Mouse (Mus musculus): ENCODE results near the gene Dnajc3. TPM values are rescaled to one million over a fixed set of nuclear protein-coding genes. Genes with fewer than 3 reads are reported as not detected.
"Not testable (repeated sequence)": the region's sequence is repeated elsewhere in the genome, so short reads cannot be mapped to it uniquely, and the experiment has no call there.

The Dnajc3 gene
- polyA plus RNA-seq, 1 experiment from 2014 or later: 29.7 TPM

DNA sequence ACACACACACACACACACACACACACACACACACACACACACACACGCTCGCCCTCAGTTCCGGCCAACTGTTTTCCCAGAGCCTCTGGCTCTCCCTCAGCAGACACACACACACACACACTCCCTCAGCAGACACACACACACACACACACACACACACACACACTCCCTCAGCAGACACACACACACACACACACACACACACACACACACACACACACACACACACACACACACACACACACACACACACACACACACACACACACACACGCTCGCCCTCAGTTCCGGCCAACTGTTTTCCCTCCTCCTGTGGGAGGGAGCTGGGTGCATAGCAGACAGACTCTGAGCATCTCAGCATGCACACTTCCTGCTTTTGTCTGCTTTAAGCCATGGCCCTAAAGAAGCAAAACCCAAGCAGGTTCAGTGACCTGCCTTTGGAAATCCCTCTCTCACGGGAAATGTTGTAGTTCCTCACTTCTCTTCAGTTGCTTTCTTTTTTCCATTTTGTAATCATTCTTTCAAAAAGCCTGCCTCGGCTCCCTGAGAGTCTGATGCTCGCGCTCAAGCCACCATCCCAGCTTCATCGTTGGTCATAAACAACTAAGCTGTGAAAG lies 44.8 kb downstream of the Dnajc3 start:
- peak overlapping the region; percentile 10; the same call in 1 of the 2 replicates for H3K4me2 ChIP-seq
- H3K4me1 ChIP-seq (replicated peaks): peaks cover 24% of the 10 kb centered on the region
- H3K9ac ChIP-seq; H3K27me3 ChIP-seq; H3K27ac ChIP-seq (replicated peaks); H3K9me3 ChIP-seq (replicated peaks); H3K4me3 ChIP-seq (replicated peaks): not testable (repeated sequence)
- H3K36me3 ChIP-seq (replicated peaks): peaks cover 18% of the 10 kb centered on the region
- peak; percentile 32; the same call in 1 of the 2 replicates for ATAC-seq (ENCODE audit: insufficient read depth)
- WGBS (ENCODE audit: insufficient replicate concordance): 39% methylated on average over 11 of the region's 11 CpGs

DNA sequence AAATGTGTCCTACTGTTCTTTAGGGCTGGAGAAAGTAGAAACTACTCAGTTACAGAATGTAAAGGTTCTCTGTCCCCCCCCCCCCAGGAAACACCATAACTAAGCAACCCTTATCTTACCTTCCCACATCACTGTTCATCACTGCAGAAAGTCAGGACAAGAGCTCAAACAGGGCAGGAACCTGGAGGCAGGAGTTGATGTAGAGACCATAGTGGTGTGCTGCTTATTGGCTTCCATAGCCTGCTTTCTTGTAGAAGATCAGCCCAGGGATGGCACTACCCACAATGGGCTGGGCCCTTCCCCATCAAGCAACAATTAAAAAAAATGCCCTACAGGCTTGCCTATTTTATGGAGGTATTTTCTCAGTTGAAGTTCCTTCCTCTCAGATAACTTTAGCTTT lies 45.6 kb downstream of the Dnajc3 start:
- Histone ChIP-seq H3K4me1 (replicated peaks) (peaks cover 32% of the 10 kb centered on the region), H3K27ac (replicated peaks) (no peak overlapping the region), H3K4me3 (replicated peaks) (no peak overlapping the region), H3K9ac (no peak overlapping the region), H3K4me2 (no peak overlapping the region), H3K36me3 (replicated peaks) (peaks cover 10% of the 10 kb centered on the region), H3K27me3 (no peaks in the 10 kb centered on the region), H3K9me3 (replicated peaks) (no peaks in the 10 kb centered on the region)
- no peak for ATAC-seq (ENCODE audit: insufficient read depth)

DNA sequence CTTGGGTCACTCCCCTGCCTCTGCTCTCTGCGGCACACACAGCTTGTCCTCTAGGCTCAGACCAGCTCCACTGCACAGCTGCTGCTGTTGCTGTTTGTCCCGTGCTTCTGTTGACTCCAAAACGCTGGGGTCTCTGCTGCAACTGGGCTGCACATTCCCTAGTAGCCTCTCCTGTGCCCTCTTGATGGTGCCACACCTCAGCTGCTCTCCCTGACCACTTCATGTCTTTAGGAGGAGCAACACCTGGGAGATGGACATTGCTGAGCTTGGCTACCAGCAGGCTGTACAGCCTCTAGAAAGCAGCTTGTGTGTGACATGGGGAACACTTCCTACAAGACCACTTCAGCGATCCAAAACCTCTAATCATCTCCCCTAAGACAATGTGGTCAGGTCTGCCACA lies 46.4 kb downstream of the Dnajc3 start:
- Histone ChIP-seq H3K4me2 (no peak overlapping the region), H3K4me3 (replicated peaks) (no peak overlapping the region), H3K9me3 (replicated peaks) (no peaks in the 10 kb centered on the region), H3K36me3 (replicated peaks) (peaks cover 5% of the 10 kb centered on the region; the same call in 1 of the 2 replicates), H3K4me1 (replicated peaks) (peaks cover 36% of the 10 kb centered on the region), H3K9ac (no peak overlapping the region), H3K27ac (replicated peaks) (no peak overlapping the region), H3K27me3 (no peaks in the 10 kb centered on the region)
- WGBS (ENCODE audit: insufficient replicate concordance): 68% methylated on average over 4 of the region's 4 CpGs
- no peak for ATAC-seq (ENCODE audit: insufficient read depth)

DNA sequence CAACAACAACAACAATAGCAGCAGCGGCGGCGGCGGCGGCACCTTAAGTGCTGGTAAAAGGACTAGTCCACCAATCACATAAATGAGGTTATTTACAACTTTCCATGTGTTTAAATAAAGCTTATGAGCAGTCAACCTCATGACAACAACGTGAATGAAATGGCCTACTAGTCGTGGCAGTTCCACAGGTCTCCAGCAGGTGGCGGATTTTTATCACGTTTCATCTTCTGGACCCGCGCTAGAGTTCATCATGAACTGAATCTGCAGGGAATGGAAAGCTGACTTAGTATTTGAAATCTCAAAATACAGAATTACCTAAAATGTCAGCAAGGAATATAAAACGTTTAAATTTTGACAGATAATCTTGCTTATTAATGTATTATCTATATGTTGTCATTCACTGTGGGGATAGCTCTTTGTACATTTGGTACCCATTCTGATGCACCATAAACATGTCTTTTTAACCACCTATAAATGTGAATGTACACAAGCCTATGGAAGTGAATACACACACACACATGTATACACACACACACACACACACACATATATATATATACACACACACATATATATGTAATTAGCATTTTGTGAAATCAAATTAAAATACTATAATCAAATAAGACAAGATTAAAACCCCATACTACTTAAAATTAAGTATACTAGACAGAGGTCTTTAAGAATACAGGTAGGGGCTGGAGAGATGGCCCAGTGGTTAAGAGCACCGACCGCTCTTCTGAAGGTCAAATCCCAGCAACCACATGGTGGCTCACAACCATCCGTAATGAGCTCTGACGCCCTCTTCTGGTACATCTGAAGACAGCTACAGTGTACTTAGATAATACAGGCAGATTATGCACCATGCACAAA lies 49.1 kb downstream of the Dnajc3 start:
- WGBS (ENCODE audit: insufficient replicate concordance): 29% methylated on average over 16 of the region's 16 CpGs
- Histone ChIP-seq H3K9me3 (replicated peaks) (no peaks in the 10 kb centered on the region), H3K36me3 (replicated peaks) (0 out of 2 replicates have a peak, but pooled peaks cover 5% of the 10 kb centered on the region), H3K9ac (no peak overlapping the region), H3K4me2 (peak overlapping the region; percentile 64; the same call in 1 of the 2 replicates), H3K4me3 (replicated peaks) (no peak overlapping the region), H3K27me3 (no peaks in the 10 kb centered on the region), H3K27ac (replicated peaks) (no peak overlapping the region), H3K4me1 (replicated peaks) (peaks cover 23% of the 10 kb centered on the region)
- no peak for ATAC-seq (ENCODE audit: insufficient read depth)

DNA sequence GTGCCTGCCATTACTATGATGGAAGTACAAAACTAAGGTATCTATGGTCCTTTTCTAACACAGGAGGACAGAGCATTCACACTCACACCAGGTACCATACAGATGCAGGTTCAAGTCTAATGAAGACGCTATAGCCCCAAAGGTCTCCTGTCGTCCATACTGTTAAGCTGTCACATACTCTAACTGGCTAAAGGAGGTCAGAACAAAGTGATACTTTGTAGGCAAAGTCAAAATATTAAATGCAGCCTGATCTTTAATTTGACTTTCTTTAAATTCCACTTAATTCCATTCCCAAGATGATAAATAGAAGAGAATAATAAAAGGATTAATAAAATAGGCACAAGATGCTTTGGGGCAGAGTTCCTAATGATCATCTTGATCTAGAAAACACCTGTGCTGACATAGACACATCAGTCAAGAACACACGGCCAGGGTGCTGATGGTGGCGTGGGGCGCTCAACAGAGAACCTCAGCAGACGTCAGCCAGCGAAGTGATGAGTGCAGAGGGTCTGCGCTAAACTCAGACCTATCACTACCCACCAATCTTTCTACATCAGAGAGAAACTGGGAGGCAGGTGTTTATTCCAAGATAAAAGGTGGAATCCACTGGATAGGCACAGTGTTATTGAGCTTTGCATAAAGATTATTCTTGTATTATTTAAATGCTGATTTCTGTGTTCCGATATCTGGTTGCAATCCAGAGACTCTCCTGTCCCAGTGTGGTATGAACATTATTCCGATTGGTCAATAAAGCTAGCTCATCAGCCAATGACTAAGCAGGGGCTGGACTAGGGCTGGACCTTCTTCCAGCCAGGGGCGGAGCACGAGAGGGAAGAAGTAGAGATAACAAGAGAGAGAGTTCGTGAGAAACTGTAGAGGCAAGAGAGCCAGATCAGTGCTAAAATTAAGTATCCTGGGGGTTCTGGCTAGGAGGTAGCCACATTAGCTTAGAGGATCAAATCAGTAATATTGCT lies 50.0 kb downstream of the Dnajc3 start:
- 0 out of 2 replicates have a peak, but pooled peaks cover 5% of the 10 kb centered on the region for H3K36me3 ChIP-seq (replicated peaks)
- H3K27ac ChIP-seq (replicated peaks): no peak overlapping the region
- 33% methylated on average over 13 of the region's 13 CpGs for WGBS (ENCODE audit: insufficient replicate concordance)
- H3K9me3 ChIP-seq (replicated peaks): no peaks in the 10 kb centered on the region
- no peak overlapping the region for H3K9ac ChIP-seq
- peak overlapping the region; percentile 37 for H3K4me3 ChIP-seq (replicated peaks)
- no peaks in the 10 kb centered on the region for H3K27me3 ChIP-seq
- peak; percentile 96 for ATAC-seq (ENCODE audit: insufficient read depth)
- H3K4me1 ChIP-seq (replicated peaks): peaks cover 20% of the 10 kb centered on the region
- peak overlapping the region; percentile 64 for H3K4me2 ChIP-seq

DNA sequence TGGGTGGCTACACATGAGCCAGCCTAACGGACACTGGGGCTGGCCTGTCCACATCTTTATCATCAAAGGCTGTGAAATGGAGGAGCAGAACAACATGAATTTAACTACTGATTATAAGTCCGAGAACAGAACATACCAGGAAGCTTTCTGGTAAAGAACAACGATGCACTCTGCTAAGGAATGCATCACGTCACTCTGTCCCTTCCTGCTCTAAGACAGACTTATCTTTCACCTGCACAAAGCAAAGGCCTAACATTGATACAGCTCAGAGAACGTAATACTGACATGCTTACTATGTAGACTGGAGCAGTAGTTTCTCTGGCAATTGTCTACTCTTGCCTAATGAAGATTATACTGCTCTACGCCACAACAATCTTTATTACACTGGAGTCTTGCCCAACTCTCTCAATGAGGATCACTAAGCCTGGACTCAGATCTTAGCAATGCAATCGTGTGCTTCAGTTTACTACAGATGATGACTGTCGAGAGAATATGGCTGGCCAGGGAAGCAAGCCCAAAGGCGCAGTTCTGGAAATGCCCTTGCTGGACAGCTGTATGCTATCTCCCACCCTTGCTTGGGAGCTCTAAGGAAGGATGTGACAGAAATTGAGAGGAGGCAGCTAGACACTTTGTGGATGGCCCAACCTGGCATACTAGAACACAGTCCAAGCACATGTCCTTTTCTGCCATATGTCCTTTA lies 57.6 kb downstream of the Dnajc3 start:
- no peak; the same call in 1 of the 2 replicates for ATAC-seq (ENCODE audit: insufficient read depth)
- Histone ChIP-seq H3K9me3 (replicated peaks) (no peaks in the 10 kb centered on the region), H3K4me3 (replicated peaks) (no peak overlapping the region), H3K4me1 (replicated peaks) (no peaks in the 10 kb centered on the region), H3K4me2 (no peak overlapping the region), H3K36me3 (replicated peaks) (no peaks in the 10 kb centered on the region), H3K27ac (replicated peaks) (no peak overlapping the region), H3K9ac (no peak overlapping the region), H3K27me3 (no peaks in the 10 kb centered on the region)
- 63% methylated on average over 9 of the region's 9 CpGs for WGBS (ENCODE audit: insufficient replicate concordance)

DNA sequence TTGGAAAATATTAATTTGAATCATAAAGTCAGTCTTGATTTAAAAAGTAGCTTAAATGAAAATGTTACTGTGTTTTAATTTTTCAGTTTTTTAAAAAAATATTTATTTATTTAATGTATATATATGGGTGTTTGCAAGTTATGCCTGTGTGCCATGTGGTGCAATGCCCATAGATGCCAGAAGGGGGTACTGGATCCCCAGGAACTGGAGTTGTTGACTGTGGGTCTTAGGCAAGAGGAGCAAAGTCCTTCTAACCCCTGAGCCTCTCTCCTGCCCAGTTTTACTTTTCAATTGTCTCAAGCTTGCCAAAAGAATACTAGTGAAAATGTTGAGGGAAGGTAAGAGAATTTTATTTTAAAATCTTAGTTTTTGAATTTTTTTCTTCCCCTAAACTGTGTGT lies 65.5 kb downstream of the Dnajc3 start:
- ATAC-seq (ENCODE audit: insufficient read depth): no peak

DNA sequence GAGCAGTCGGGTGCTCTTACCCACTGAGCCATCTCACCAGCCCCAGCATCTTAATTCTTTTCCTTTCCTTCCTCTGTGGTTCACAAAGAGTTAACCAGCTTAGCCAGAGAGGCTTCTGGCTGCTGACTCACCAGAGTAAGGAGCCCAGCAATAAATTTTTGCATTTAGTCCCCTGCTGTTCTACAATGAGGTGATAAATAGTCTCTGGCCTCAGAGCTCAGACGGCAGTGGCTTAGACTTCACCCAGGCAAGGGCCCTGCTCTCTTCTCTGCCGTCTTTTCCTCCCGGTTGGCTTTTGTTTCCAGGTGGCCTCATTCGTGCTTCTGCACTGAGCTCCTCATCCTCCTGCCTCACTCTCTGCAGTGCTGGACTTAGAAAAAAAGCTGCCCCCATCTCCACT lies 68.1 kb downstream of the Dnajc3 start:
- H3K27me3 ChIP-seq: no peaks in the 10 kb centered on the region
- WGBS (ENCODE audit: insufficient replicate concordance): 15% methylated on average over 5 of the region's 5 CpGs
- ATAC-seq (ENCODE audit: insufficient read depth): no peak
- H3K4me2 ChIP-seq: peak overlapping the region; percentile 81
- H3K36me3 ChIP-seq (replicated peaks): no peaks in the 10 kb centered on the region
- H3K27ac ChIP-seq (replicated peaks): no peak overlapping the region
- H3K9ac ChIP-seq: no peak overlapping the region
- H3K4me1 ChIP-seq (replicated peaks): peaks cover 14% of the 10 kb centered on the region
- no peaks in the 10 kb centered on the region for H3K9me3 ChIP-seq (replicated peaks)
- no peak overlapping the region for H3K4me3 ChIP-seq (replicated peaks)

More for the DNA sequence above, 65.5 kb downstream of the Dnajc3 start:
- Histone ChIP-seq H3K4me3 (replicated peaks) (no peak overlapping the region), H3K4me2 (no peak overlapping the region), H3K9me3 (replicated peaks) (no peaks in the 10 kb centered on the region), H3K36me3 (replicated peaks) (no peaks in the 10 kb centered on the region), H3K27ac (replicated peaks) (no peak overlapping the region), H3K4me1 (replicated peaks) (peaks cover 14% of the 10 kb centered on the region), H3K27me3 (no peaks in the 10 kb centered on the region), H3K9ac (no peak overlapping the region)

DNA sequence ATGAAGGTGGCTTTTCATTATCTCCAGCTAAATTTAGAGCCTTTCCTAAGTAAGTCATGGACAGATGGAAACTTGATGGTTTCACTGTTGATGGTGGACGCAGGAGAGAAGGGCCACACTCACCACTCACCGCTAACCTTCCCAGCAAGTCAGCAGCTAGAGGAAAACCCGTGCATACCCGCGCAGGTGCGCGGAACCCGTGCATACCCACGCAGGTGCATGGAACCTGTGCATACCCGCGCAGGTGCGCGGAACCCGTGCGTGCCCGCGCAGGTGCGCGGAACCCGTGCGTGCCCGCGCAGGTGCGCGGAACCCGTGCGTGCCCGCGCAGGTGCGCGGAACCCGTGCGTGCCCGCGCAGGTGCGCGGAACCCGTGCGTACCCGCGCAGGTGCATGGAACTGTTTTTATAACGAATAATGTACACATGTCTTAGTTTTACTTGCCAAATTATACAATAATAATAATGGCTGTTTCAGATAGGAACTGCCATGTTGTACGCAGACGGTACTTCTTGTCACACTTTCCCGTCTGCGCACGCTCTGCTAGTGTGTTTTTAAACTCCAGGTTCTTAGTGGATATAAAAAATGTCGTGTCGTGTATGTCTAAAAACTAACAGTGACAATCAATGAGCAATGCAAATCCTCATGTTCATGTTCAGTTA lies 68.8 kb downstream of the Dnajc3 start:
- Histone ChIP-seq H3K27me3 (no peaks in the 10 kb centered on the region), H3K4me2 (peak overlapping the region; percentile 81), H3K4me1 (replicated peaks) (peaks cover 14% of the 10 kb centered on the region), H3K27ac (replicated peaks) (peak overlapping the region; percentile 73), H3K9ac (peak overlapping the region; percentile 51), H3K4me3 (replicated peaks) (peak overlapping the region; percentile 63), H3K9me3 (replicated peaks) (no peaks in the 10 kb centered on the region), H3K36me3 (replicated peaks) (no peaks in the 10 kb centered on the region)
- 1% methylated on average over 49 of the region's 49 CpGs for WGBS (ENCODE audit: insufficient replicate concordance)
- ATAC-seq (ENCODE audit: insufficient read depth): no peak
